Mouse (Mus musculus): Measurements from ENCODE around the gene Smim5. TPM values are rescaled to one million over a fixed set of nuclear protein-coding genes. Genes with fewer than 3 reads are reported as not detected.

The Smim5 gene
- polyA plus RNA-seq, 1 experiment from 2014 or later = 20.2 TPM

GRCm38 (mm10) chr11:115906116-115906515, 6.3 kb downstream of the Smim5 start:
- Histone ChIP-seq H3K9me3 (ENCODE audit: control insufficient read depth, low read length) (no peaks in the 10 kb centered on the region), H3K4me1 (ENCODE audit: control insufficient read depth, insufficient read depth, low read length) (peaks cover 26% of the 10 kb centered on the region), H3K9ac (ENCODE audit: low read depth, low read length) (no peak overlapping the region), H3K4me3 (ENCODE audit: low read depth, low read length) (no peak overlapping the region), H3K27ac (replicated peaks; ENCODE audit: low read depth, low read length) (no peak overlapping the region; the same call in 1 of the 2 replicates), H3K36me3 (ENCODE audit: control insufficient read depth, insufficient read depth, low read length) (peaks cover 11% of the 10 kb centered on the region; the same call in 1 of the 2 replicates), H3K4me2 (ENCODE audit: low read depth, low read length) (no peak overlapping the region), H3K27me3 (replicated peaks; ENCODE audit: control insufficient read depth, insufficient read depth, low read length) (no peaks in the 10 kb centered on the region)
- 74% methylated on average over 3 of the region's 3 CpGs for WGBS
- ATAC-seq (ENCODE audit: low read depth) = no peak
- DNase-seq (ENCODE audit: low spot score) = no peak

GRCm38 (mm10) chr11:115906521-115906920, 6.8 kb downstream of the Smim5 start:
- Histone ChIP-seq H3K27ac (replicated peaks; ENCODE audit: low read depth, low read length) (no peak overlapping the region), H3K9ac (ENCODE audit: low read depth, low read length) (no peak overlapping the region), H3K27me3 (replicated peaks; ENCODE audit: control insufficient read depth, insufficient read depth, low read length) (no peaks in the 10 kb centered on the region), H3K9me3 (ENCODE audit: control insufficient read depth, low read length) (no peaks in the 10 kb centered on the region), H3K4me2 (ENCODE audit: low read depth, low read length) (no peak overlapping the region), H3K36me3 (ENCODE audit: control insufficient read depth, insufficient read depth, low read length) (peaks cover 14% of the 10 kb centered on the region; the same call in 1 of the 2 replicates), H3K4me3 (ENCODE audit: low read depth, low read length) (no peak overlapping the region), H3K4me1 (ENCODE audit: control insufficient read depth, insufficient read depth, low read length) (peaks cover 23% of the 10 kb centered on the region)
- DNase-seq (ENCODE audit: low spot score) (no peak), ATAC-seq (ENCODE audit: low read depth) (no peak)
- WGBS = 92% methylated on average over 5 of the region's 5 CpGs

- H3K4me1 ChIP-seq (ENCODE audit: control insufficient read depth, insufficient read depth, low read length) = no peaks in the 10 kb centered on the region
- H3K9me3 ChIP-seq (ENCODE audit: control insufficient read depth, low read length) = no peaks in the 10 kb centered on the region
- peak overlapping the region; percentile 15; the same call in 1 of the 2 replicates for H3K27ac ChIP-seq (replicated peaks; ENCODE audit: low read depth, low read length)
- H3K4me3 ChIP-seq (ENCODE audit: low read depth, low read length) = no peak overlapping the region
- WGBS = 91% methylated on average over 5 of the region's 5 CpGs
- ATAC-seq (ENCODE audit: low read depth) (peak; percentile 44; the same call in 1 of the 2 replicates), DNase-seq (ENCODE audit: low spot score) (peak; percentile 29)
- H3K27me3 ChIP-seq (replicated peaks; ENCODE audit: control insufficient read depth, insufficient read depth, low read length) = no peaks in the 10 kb centered on the region
- H3K36me3 ChIP-seq (ENCODE audit: control insufficient read depth, insufficient read depth, low read length) = peaks cover 35% of the 10 kb centered on the region; the same call in 1 of the 2 replicates
- H3K4me2 ChIP-seq (ENCODE audit: low read depth, low read length) = no peak overlapping the region
- H3K9ac ChIP-seq (ENCODE audit: low read depth, low read length) = no peak overlapping the region
Measured at GRCm38 (mm10) chr11:115911134-115911561, 11.4 kb downstream of the Smim5 start.

GRCm38 (mm10) chr11:115911632-115912376, 12.0 kb downstream of the Smim5 start, which contains the start of gene Smim6:
TSS of gene Smim6 (plus strand) at chr11:115912017.
- H3K27me3 ChIP-seq (replicated peaks; ENCODE audit: control insufficient read depth, insufficient read depth, low read length) = no peaks in the 10 kb centered on the region
- H3K9me3 ChIP-seq (ENCODE audit: control insufficient read depth, low read length) = no peaks in the 10 kb centered on the region
- DNase-seq (ENCODE audit: low spot score) (no peak), ATAC-seq (ENCODE audit: low read depth) (no peak)
- no peak within 1 kb of the TSS for H3K9ac ChIP-seq (ENCODE audit: low read depth, low read length)
- H3K4me2 ChIP-seq (ENCODE audit: low read depth, low read length) = no peak within 1 kb of the TSS
- peaks cover 39% of the 10 kb centered on the region; the same call in 1 of the 2 replicates for H3K36me3 ChIP-seq (ENCODE audit: control insufficient read depth, insufficient read depth, low read length)
- no peaks in the 10 kb centered on the region for H3K4me1 ChIP-seq (ENCODE audit: control insufficient read depth, insufficient read depth, low read length)
- 77% methylated on average over 11 of the region's 11 CpGs for WGBS
- H3K4me3 ChIP-seq (ENCODE audit: low read depth, low read length) = no peak within 1 kb of the TSS
- peak within 1 kb of the TSS; percentile 15; the same call in 1 of the 2 replicates for H3K27ac ChIP-seq (replicated peaks; ENCODE audit: low read depth, low read length)

- Histone ChIP-seq H3K4me3 (ENCODE audit: low read depth, low read length) (no peak overlapping the region), H3K36me3 (ENCODE audit: control insufficient read depth, insufficient read depth, low read length) (peaks cover 41% of the 10 kb centered on the region), H3K27me3 (replicated peaks; ENCODE audit: control insufficient read depth, insufficient read depth, low read length) (no peaks in the 10 kb centered on the region), H3K27ac (replicated peaks; ENCODE audit: low read depth, low read length) (no peak overlapping the region), H3K9ac (ENCODE audit: low read depth, low read length) (no peak overlapping the region), H3K9me3 (ENCODE audit: control insufficient read depth, low read length) (no peaks in the 10 kb centered on the region), H3K4me2 (ENCODE audit: low read depth, low read length) (no peak overlapping the region), H3K4me1 (ENCODE audit: control insufficient read depth, insufficient read depth, low read length) (no peaks in the 10 kb centered on the region)
- no peak for DNase-seq (ENCODE audit: low spot score)
- WGBS = 94% methylated on average over 4 of the region's 4 CpGs
- ATAC-seq (ENCODE audit: low read depth) = no peak
Measured at GRCm38 (mm10) chr11:115916579-115916978, 16.8 kb downstream of the Smim5 start.

GRCm38 (mm10) chr11:115918637-115919036, 18.9 kb downstream of the Smim5 start:
- ATAC-seq (ENCODE audit: low read depth) = no peak

GRCm38 (mm10) chr11:115919073-115919472, 19.3 kb downstream of the Smim5 start:
- 94% methylated on average over 5 of the region's 5 CpGs for WGBS
- Histone ChIP-seq H3K9me3 (ENCODE audit: control insufficient read depth, low read length) (no peaks in the 10 kb centered on the region), H3K9ac (ENCODE audit: low read depth, low read length) (no peak overlapping the region), H3K27me3 (replicated peaks; ENCODE audit: control insufficient read depth, insufficient read depth, low read length) (no peaks in the 10 kb centered on the region), H3K4me1 (ENCODE audit: control insufficient read depth, insufficient read depth, low read length) (no peaks in the 10 kb centered on the region), H3K4me3 (ENCODE audit: low read depth, low read length) (no peak overlapping the region), H3K27ac (replicated peaks; ENCODE audit: low read depth, low read length) (no peak overlapping the region), H3K4me2 (ENCODE audit: low read depth, low read length) (no peak overlapping the region), H3K36me3 (ENCODE audit: control insufficient read depth, insufficient read depth, low read length) (peaks cover 47% of the 10 kb centered on the region)
- DNase-seq (ENCODE audit: low spot score) = no peak
- no peak for ATAC-seq (ENCODE audit: low read depth)

More at GRCm38 (mm10) chr11:115918637-115919036, 18.9 kb downstream of the Smim5 start:
- Histone ChIP-seq H3K4me2 (ENCODE audit: low read depth, low read length) (no peak overlapping the region), H3K4me1 (ENCODE audit: control insufficient read depth, insufficient read depth, low read length) (no peaks in the 10 kb centered on the region), H3K27me3 (replicated peaks; ENCODE audit: control insufficient read depth, insufficient read depth, low read length) (no peaks in the 10 kb centered on the region), H3K4me3 (ENCODE audit: low read depth, low read length) (no peak overlapping the region), H3K36me3 (ENCODE audit: control insufficient read depth, insufficient read depth, low read length) (peaks cover 51% of the 10 kb centered on the region), H3K27ac (replicated peaks; ENCODE audit: low read depth, low read length) (no peak overlapping the region), H3K9me3 (ENCODE audit: control insufficient read depth, low read length) (no peaks in the 10 kb centered on the region), H3K9ac (ENCODE audit: low read depth, low read length) (no peak overlapping the region)
- DNase-seq (ENCODE audit: low spot score) = no peak
- WGBS = 84% methylated on average over 5 of the region's 5 CpGs

- DNase-seq (ENCODE audit: low spot score) (peak; percentile 47), ATAC-seq (ENCODE audit: low read depth) (no peak)
- Histone ChIP-seq H3K9ac (ENCODE audit: low read depth, low read length) (no peak overlapping the region), H3K9me3 (ENCODE audit: control insufficient read depth, low read length) (no peaks in the 10 kb centered on the region), H3K4me2 (ENCODE audit: low read depth, low read length) (no peak overlapping the region), H3K27me3 (replicated peaks; ENCODE audit: control insufficient read depth, insufficient read depth, low read length) (no peaks in the 10 kb centered on the region), H3K36me3 (ENCODE audit: control insufficient read depth, insufficient read depth, low read length) (peaks cover 46% of the 10 kb centered on the region), H3K27ac (replicated peaks; ENCODE audit: low read depth, low read length) (no peak overlapping the region), H3K4me3 (ENCODE audit: low read depth, low read length) (no peak overlapping the region), H3K4me1 (ENCODE audit: control insufficient read depth, insufficient read depth, low read length) (no peaks in the 10 kb centered on the region)
- 46% methylated on average over 6 of the region's 6 CpGs for WGBS
Measured at GRCm38 (mm10) chr11:115920110-115920818, 20.5 kb downstream of the Smim5 start.
